Mouse (Mus musculus): Measurements from ENCODE around the gene Rd3. TPM values are rescaled to one million over a fixed set of nuclear protein-coding genes. Genes with fewer than 3 reads are reported as not detected.

Rd3 gene
- polyA plus RNA-seq, 1 experiment from 2014 or later = 0.08 TPM

- Histone ChIP-seq H3K4me2 (replicated peaks; ENCODE audit: low read depth) (0 out of 2 replicates have a peak overlapping the region, but pooled peaks have one; percentile 0), H3K27me3 (replicated peaks; ENCODE audit: control insufficient read depth, insufficient read depth, low read length) (no peaks in the 10 kb centered on the region), H3K36me3 (ENCODE audit: control insufficient read depth, insufficient read depth) (no peaks in the 10 kb centered on the region; the same call in 1 of the 2 replicates), H3K4me1 (replicated peaks; ENCODE audit: control insufficient read depth, insufficient read depth, low read length) (no peaks in the 10 kb centered on the region), H3K9ac (ENCODE audit: low read depth, low read length) (no peak overlapping the region), H3K4me3 (ENCODE audit: low read depth, low read length) (no peak overlapping the region), H3K27ac (ENCODE audit: low read depth, low read length) (peak overlapping the region; percentile 54; the same call in 1 of the 2 replicates), H3K9me3 (ENCODE audit: control insufficient read depth) (no peaks in the 10 kb centered on the region)
- WGBS = 81% methylated on average over 2 of the region's 2 CpGs
- ATAC-seq = no peak
- no peak for TF ChIP-seq CTCF (IDR thresholded peaks at IDR 0.05; ENCODE audit: low read depth)
These were observed 20.3 kb upstream of the Rd3 start for GRCm38 (mm10) chr1:191956871-191957270.

DNA sequence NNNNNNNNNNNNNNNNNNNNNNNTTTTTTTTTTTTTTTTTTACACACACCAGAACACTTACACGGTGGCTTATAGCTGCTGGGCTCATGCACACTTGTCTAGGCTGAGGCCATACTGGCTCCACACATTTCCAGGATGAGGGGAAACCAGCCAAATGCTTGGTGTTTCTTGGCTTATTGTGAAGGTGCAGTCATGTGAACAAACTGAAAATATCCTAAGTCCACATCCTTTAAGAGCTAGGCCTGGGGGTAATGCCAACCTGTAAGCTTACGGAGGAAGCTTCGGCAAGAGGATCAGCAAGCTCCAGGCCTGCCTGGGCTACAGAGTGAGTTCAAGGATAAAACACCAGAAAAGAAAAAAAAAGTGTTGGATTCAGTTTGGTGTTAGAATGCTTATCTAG, 19.8 kb upstream of the Rd3 start:
- Histone ChIP-seq H3K27ac (ENCODE audit: low read depth, low read length) (no peak overlapping the region), H3K36me3 (ENCODE audit: control insufficient read depth, insufficient read depth) (no peaks in the 10 kb centered on the region; the same call in 1 of the 2 replicates), H3K9me3 (ENCODE audit: control insufficient read depth) (no peaks in the 10 kb centered on the region), H3K4me3 (ENCODE audit: low read depth, low read length) (no peak overlapping the region), H3K9ac (ENCODE audit: low read depth, low read length) (no peak overlapping the region), H3K4me2 (replicated peaks; ENCODE audit: low read depth) (no peak overlapping the region), H3K4me1 (replicated peaks; ENCODE audit: control insufficient read depth, insufficient read depth, low read length) (no peaks in the 10 kb centered on the region), H3K27me3 (replicated peaks; ENCODE audit: control insufficient read depth, insufficient read depth, low read length) (no peaks in the 10 kb centered on the region)
- ATAC-seq = no peak
- no peak for TF ChIP-seq CTCF (IDR thresholded peaks at IDR 0.05; ENCODE audit: low read depth)
- whole genome bisulfite sequencing = 78% methylated on average over 3 of the region's 3 CpGs

GRCm38 (mm10) chr1:191960946-191961345, 16.2 kb upstream of the Rd3 start:
- no peak for ATAC-seq
- no peaks in the 10 kb centered on the region for H3K4me1 ChIP-seq (replicated peaks; ENCODE audit: control insufficient read depth, insufficient read depth, low read length)
- H3K36me3 ChIP-seq (ENCODE audit: control insufficient read depth, insufficient read depth) = no peaks in the 10 kb centered on the region; the same call in 1 of the 2 replicates
- no peaks in the 10 kb centered on the region for H3K27me3 ChIP-seq (replicated peaks; ENCODE audit: control insufficient read depth, insufficient read depth, low read length)
- no peak overlapping the region for H3K27ac ChIP-seq (ENCODE audit: low read depth, low read length)
- WGBS = 45% methylated on average over 2 of the region's 2 CpGs
- no peaks in the 10 kb centered on the region for H3K9me3 ChIP-seq (ENCODE audit: control insufficient read depth)
- no peak for TF ChIP-seq CTCF (IDR thresholded peaks at IDR 0.05; ENCODE audit: low read depth)
- no peak overlapping the region for H3K4me2 ChIP-seq (replicated peaks; ENCODE audit: low read depth)
- H3K9ac ChIP-seq (ENCODE audit: low read depth, low read length) = no peak overlapping the region
- no peak overlapping the region for H3K4me3 ChIP-seq (ENCODE audit: low read depth, low read length)

DNA sequence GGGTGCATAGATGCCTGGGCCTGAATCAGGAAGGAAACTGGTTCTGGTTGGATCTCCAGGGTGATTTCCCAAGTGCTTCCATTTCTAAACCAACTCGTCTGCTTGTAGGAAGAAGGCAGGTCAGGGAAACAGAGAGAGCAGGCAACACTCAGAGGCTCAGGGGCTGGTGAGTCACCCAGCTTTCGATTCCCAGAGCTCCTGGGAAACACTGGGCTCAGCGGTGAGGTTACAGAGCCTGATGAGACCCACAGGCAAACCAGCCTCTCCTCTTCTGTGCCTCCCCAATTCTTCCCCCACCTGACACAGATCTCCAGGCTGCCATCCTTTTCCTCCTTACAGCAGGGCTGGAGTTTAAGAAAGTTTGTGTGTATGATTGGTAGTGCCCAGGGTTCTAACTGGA, 13.8 kb upstream of the Rd3 start:
- no peak overlapping the region for H3K4me3 ChIP-seq (ENCODE audit: low read depth, low read length)
- H3K4me1 ChIP-seq (replicated peaks; ENCODE audit: control insufficient read depth, insufficient read depth, low read length) = no peaks in the 10 kb centered on the region
- H3K27me3 ChIP-seq (replicated peaks; ENCODE audit: control insufficient read depth, insufficient read depth, low read length) = no peaks in the 10 kb centered on the region
- no peak overlapping the region for H3K9ac ChIP-seq (ENCODE audit: low read depth, low read length)
- no peaks in the 10 kb centered on the region for H3K9me3 ChIP-seq (ENCODE audit: control insufficient read depth)
- WGBS = 56% methylated on average over 3 of the region's 3 CpGs
- H3K27ac ChIP-seq (ENCODE audit: low read depth, low read length) = no peak overlapping the region
- TF ChIP-seq CTCF (IDR thresholded peaks at IDR 0.05; ENCODE audit: low read depth) = no peak
- no peak overlapping the region for H3K4me2 ChIP-seq (replicated peaks; ENCODE audit: low read depth)
- ATAC-seq = no peak
- H3K36me3 ChIP-seq (ENCODE audit: control insufficient read depth, insufficient read depth) = no peaks in the 10 kb centered on the region; the same call in 1 of the 2 replicates

GRCm38 (mm10) chr1:191963948-191964772, 13.0 kb upstream of the Rd3 start:
- H3K27me3 ChIP-seq (replicated peaks; ENCODE audit: control insufficient read depth, insufficient read depth, low read length) = no peaks in the 10 kb centered on the region
- H3K4me2 ChIP-seq (replicated peaks; ENCODE audit: low read depth) = no peak overlapping the region
- no peaks in the 10 kb centered on the region for H3K9me3 ChIP-seq (ENCODE audit: control insufficient read depth)
- ATAC-seq = peak; percentile 86
- no peaks in the 10 kb centered on the region for H3K4me1 ChIP-seq (replicated peaks; ENCODE audit: control insufficient read depth, insufficient read depth, low read length)
- no peak overlapping the region for H3K4me3 ChIP-seq (ENCODE audit: low read depth, low read length)
- 18% methylated on average over 8 of the region's 8 CpGs for WGBS
- H3K27ac ChIP-seq (ENCODE audit: low read depth, low read length) = no peak overlapping the region
- no peak overlapping the region for H3K9ac ChIP-seq (ENCODE audit: low read depth, low read length)
- peak; percentile 96 for TF ChIP-seq CTCF (IDR thresholded peaks at IDR 0.05; ENCODE audit: low read depth)
- H3K36me3 ChIP-seq (ENCODE audit: control insufficient read depth, insufficient read depth) = no peaks in the 10 kb centered on the region; the same call in 1 of the 2 replicates

GRCm38 (mm10) chr1:191964773-191965481, 12.2 kb upstream of the Rd3 start:
- Histone ChIP-seq H3K36me3 (ENCODE audit: control insufficient read depth, insufficient read depth) (no peaks in the 10 kb centered on the region; the same call in 1 of the 2 replicates), H3K27ac (ENCODE audit: low read depth, low read length) (no peak overlapping the region), H3K4me1 (replicated peaks; ENCODE audit: control insufficient read depth, insufficient read depth, low read length) (no peaks in the 10 kb centered on the region), H3K4me2 (replicated peaks; ENCODE audit: low read depth) (peak overlapping the region; percentile 46; the same call in 1 of the 2 replicates), H3K4me3 (ENCODE audit: low read depth, low read length) (no peak overlapping the region), H3K9me3 (ENCODE audit: control insufficient read depth) (no peaks in the 10 kb centered on the region), H3K9ac (ENCODE audit: low read depth, low read length) (no peak overlapping the region), H3K27me3 (replicated peaks; ENCODE audit: control insufficient read depth, insufficient read depth, low read length) (no peaks in the 10 kb centered on the region)
- peak; percentile 39 for ATAC-seq
- 14% methylated on average over 13 of the region's 13 CpGs for WGBS
- peak; percentile 92 for TF ChIP-seq CTCF (IDR thresholded peaks at IDR 0.05; ENCODE audit: low read depth)

All from intestine, postnatal 0 days (tissue).